Mouse (Mus musculus) CH12.LX (cell line): ENCODE measurements around the gene Nup133.
A peak's percentile ranks its signal among the peaks of the same experiment; 100 is the strongest.

ENCODE experiments used
- CTCF ChIP-seq, 2 experiments: IDR thresholded peaks in 1 of 2; conservative IDR thresholded peaks in 1 of 2; 2 replicates each; pipeline ENCODE4 v1.5.1; 2011 to 2012; ENCODE audit warnings: low read depth in 2 of 2, low read length in 2 of 2, improper control_type of control experiment in 1 of 2, inconsistent platforms in 1 of 2, mild to moderate bottlenecking in 1 of 2, moderate library complexity in 1 of 2
- E2F4 ChIP-seq: IDR thresholded peaks from 2 replicates; pipeline ENCODE4 v1.6.1; 2011; ENCODE audit warnings: low read depth, low read length, improper control_type of control experiment; ENCODE audit not compliant: insufficient replicate concordance
- ETS1 ChIP-seq: conservative IDR thresholded peaks from 2 replicates; pipeline ENCODE4 v1.6.1; 2012; ENCODE audit warnings: low read depth, mild to moderate bottlenecking, inconsistent platforms, low read length, improper control_type of control experiment, moderate library complexity
- HCFC1 ChIP-seq: IDR thresholded peaks from 2 replicates; pipeline ENCODE4 v1.6.1; 2012; ENCODE audit warnings: low read depth, mild to moderate bottlenecking, inconsistent platforms, low read length, improper control_type of control experiment
- KAT2A ChIP-seq: IDR thresholded peaks from 2 replicates; pipeline ENCODE4 v1.6.1; 2012; ENCODE audit warnings: low read length, improper control_type of control experiment, inconsistent platforms; ENCODE audit not compliant: insufficient replicate concordance
- MEF2A ChIP-seq: IDR thresholded peaks from 2 replicates; pipeline ENCODE4 v1.6.1; 2014; ENCODE audit warnings: low read depth, mild to moderate bottlenecking, inconsistent platforms, low read length, improper control_type of control experiment, borderline replicate concordance
- MYC ChIP-seq: IDR thresholded peaks from 2 replicates; pipeline ENCODE4 v1.6.1; 2011; ENCODE audit warnings: low read depth, mild to moderate bottlenecking, improper control_type of control experiment, low read length
- POLR2A ChIP-seq: IDR thresholded peaks from 2 replicates; pipeline ENCODE4 v1.6.1; 2011; ENCODE audit warnings: low read depth, mild to moderate bottlenecking, improper control_type of control experiment, low read length
- RAD21 ChIP-seq: IDR thresholded peaks from 2 replicates; pipeline ENCODE4 v1.6.1; 2011; ENCODE audit warnings: low read depth, mild to moderate bottlenecking, low read length, improper control_type of control experiment, moderate library complexity
- TBP ChIP-seq: conservative IDR thresholded peaks from 2 replicates; pipeline ENCODE4 v1.6.1; 2011; ENCODE audit warnings: low read depth, low read length, improper control_type of control experiment
- USF2 ChIP-seq: conservative IDR thresholded peaks from 2 replicates; pipeline ENCODE4 v1.6.1; 2011; ENCODE audit warnings: low read depth, low read length, improper control_type of control experiment
- ZC3H11A ChIP-seq: IDR thresholded peaks from 2 replicates; pipeline ENCODE4 v1.6.1; 2012; ENCODE audit warnings: low read depth, mild to moderate bottlenecking, inconsistent platforms, low read length, improper control_type of control experiment
- ZNF384 ChIP-seq: IDR thresholded peaks from 2 replicates; pipeline ENCODE4 v1.6.1; 2012; ENCODE audit warnings: low read depth, low read length, improper control_type of control experiment, inconsistent platforms

DNA sequence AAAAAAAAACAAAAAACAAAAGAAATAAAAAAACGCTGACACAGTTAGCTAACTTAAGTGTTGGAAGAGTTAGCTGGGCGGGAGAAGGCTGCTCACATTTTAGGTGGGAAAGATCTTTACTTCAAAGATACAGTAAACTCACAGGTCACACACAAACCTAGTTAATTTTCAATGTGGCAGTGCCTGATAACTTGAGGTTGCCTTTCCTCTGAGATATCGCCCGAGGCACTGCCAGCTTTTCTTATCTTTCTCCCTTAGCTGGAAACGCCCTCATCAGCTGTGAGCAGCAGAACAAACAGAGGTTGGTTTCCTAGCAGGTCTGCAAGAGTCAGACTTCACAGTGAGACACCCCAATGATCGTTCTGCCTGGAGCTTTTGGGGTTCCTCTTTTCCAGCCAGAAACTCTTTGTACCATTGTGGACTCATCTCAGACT, 39.6 kb upstream of the Nup133 start:
- TF ChIP-seq ZC3H11A (no peak), USF2 (no peak), CTCF (conservative IDR thresholded peaks at IDR 0.05 in 1 of 2, IDR thresholded peaks at IDR 0.05 in 1 of 2; ENCODE audit: low read depth in 2 of 2, low read length in 2 of 2) (no peak), POLR2A (no peak), MYC (no peak), KAT2A (no peak), E2F4 (no peak), ETS1 (no peak), ZNF384 (0 out of 2 replicates have a peak, but pooled peaks have one; percentile 17), TBP (no peak), HCFC1 (no peak), RAD21 (no peak), MEF2A (no peak)
